Mouse (Mus musculus) lung, postnatal 0 days (tissue): ENCODE measurements around the gene Gm21060. TPM values are rescaled to one million over a fixed set of nuclear protein-coding genes. Genes with fewer than 3 reads are reported as not detected.
"Not testable (repeated sequence)": the region's sequence is repeated elsewhere in the genome, so short reads cannot be mapped to it uniquely, and the experiment has no call there.

Experiments
- ATAC-seq: fragments of 200-750 bp; cut with Nextera tagmentation; 2 replicates; pipeline ENCODE4 v1.8.0; 2017; ENCODE audit warnings: moderate library complexity
- DNase-seq: peaks from one replicate; pipeline ENCODE4 v3.0.0-alpha.2; 2016; ENCODE audit warnings: low spot score
- H3K27ac ChIP-seq: fragments of 300-500 bp; sonication (generic); 2 replicates; pipeline ENCODE4 v1.5.1; 2014; ENCODE audit warnings: antibody characterized with exemption, mild to moderate bottlenecking, low read length, mixed read lengths
- H3K27me3 ChIP-seq: fragments of 300-500 bp; sonication (generic); replicated peaks from 2 replicates; pipeline ENCODE4 v1.6.1; 2014; ENCODE audit warnings: low read length, mixed read lengths; ENCODE audit not compliant: insufficient read depth
- H3K36me3 ChIP-seq: fragments of 300-500 bp; sonication (generic); 2 replicates; pipeline ENCODE4 v1.6.1; 2014; ENCODE audit warnings: low read length, mixed read lengths; ENCODE audit not compliant: insufficient read depth
- H3K4me1 ChIP-seq: fragments of 300-500 bp; sonication (generic); 2 replicates; pipeline ENCODE4 v1.6.1; 2014; ENCODE audit warnings: antibody characterized with exemption, low read depth, low read length, mixed read lengths; ENCODE audit not compliant: insufficient read depth
- H3K4me2 ChIP-seq: fragments of 300-500 bp; sonication (generic); replicated peaks from 2 replicates; pipeline ENCODE4 v1.6.1; 2014; ENCODE audit warnings: low read depth, mild to moderate bottlenecking, low read length, moderate library complexity, mixed read lengths
- H3K4me3 ChIP-seq: fragments of 300-500 bp; sonication (generic); 2 replicates; pipeline ENCODE4 v1.5.1; 2014; ENCODE audit warnings: low read depth, low read length
- H3K9ac ChIP-seq: fragments of 300-500 bp; sonication (generic); replicated peaks from 2 replicates; pipeline ENCODE4 v1.6.1; 2014; ENCODE audit warnings: low read depth, mild to moderate bottlenecking
- H3K9me3 ChIP-seq: fragments of 300-500 bp; sonication (generic); 2 replicates; pipeline ENCODE4 v1.6.1; 2016; ENCODE audit warnings: low read length, mixed read lengths
- CTCF ChIP-seq: IDR thresholded peaks from 2 replicates; pipeline ENCODE4 v1.5.1; 2016; ENCODE audit warnings: antibody characterized with exemption, mild to moderate bottlenecking
- EP300 ChIP-seq: IDR thresholded peaks from 2 replicates; pipeline ENCODE4 v1.6.1; 2016; ENCODE audit warnings: antibody characterized with exemption, mild to moderate bottlenecking, control low read depth
- WGBS: fragments of 180-500 bp; shearing (Covaris S2); extraction: QIAGEN DNeasy Blood & Tissue Kit; methylation state at CpG from one replicate; pipeline ENCODE4 v1.1.7; 2014; 5-methylcytosine and 5-hydroxymethylcytosine counted together
- polyA plus RNA-seq: library from polyadenylated mRNA; unstranded; fragments of >200 nt; fragmentation: Nextera tagmentation; extraction: Ambion mirVana; gene quantifications from 2 replicates; pipeline ENCODE4 v1.2.1, GENCODE M21; 2015

Gene Gm21060
- polyA plus RNA-seq, 1 experiment from 2014 or later: not detected

- Histone ChIP-seq H3K27ac (no peak overlapping the region), H3K4me1 (no peaks in the 10 kb centered on the region), H3K4me2 (no peak overlapping the region), H3K9me3 (no peaks in the 10 kb centered on the region), H3K4me3 (no peak overlapping the region), H3K27me3 (no peaks in the 10 kb centered on the region), H3K9ac (no peak overlapping the region), H3K36me3 (no peaks in the 10 kb centered on the region)
- DNase-seq (no peak), ATAC-seq (no peak)
- TF ChIP-seq EP300 (no peak), CTCF (no peak)
- 82% methylated on average over 1 of the region's 1 CpGs for WGBS
These were observed 21.4 kb downstream of the Gm21060 start for GRCm38 (mm10) chr19:61275446-61275845.

GRCm38 (mm10) chr19:61269141-61269540 is 27.7 kb downstream of the Gm21060 start:
- not testable (repeated sequence) for ATAC-seq, H3K27ac ChIP-seq, H3K4me3 ChIP-seq, H3K36me3 ChIP-seq, H3K9me3 ChIP-seq, DNase-seq, H3K4me2 ChIP-seq, H3K9ac ChIP-seq, H3K27me3 ChIP-seq, H3K4me1 ChIP-seq
- 21% methylated on average over 11 of the region's 11 CpGs for WGBS

- 22% methylated on average over 7 of the region's 7 CpGs for WGBS
- H3K27me3 ChIP-seq: no peaks in the 10 kb centered on the region
- ATAC-seq (no peak), DNase-seq (peak; percentile 9)
- H3K27ac ChIP-seq: no peak overlapping the region
- no peaks in the 10 kb centered on the region for H3K9me3 ChIP-seq
- H3K4me1 ChIP-seq: no peaks in the 10 kb centered on the region
- no peak overlapping the region for H3K4me2 ChIP-seq
- H3K36me3 ChIP-seq: no peaks in the 10 kb centered on the region
- no peak for TF ChIP-seq CTCF
- no peak for TF ChIP-seq EP300
- H3K9ac ChIP-seq: no peak overlapping the region
- H3K4me3 ChIP-seq: no peak overlapping the region
These were observed 29.7 kb downstream of the Gm21060 start for GRCm38 (mm10) chr19:61267141-61267540.

GRCm38 (mm10) chr19:61266651-61267050 is 30.2 kb downstream of the Gm21060 start:
- no peak for TF ChIP-seq EP300
- TF ChIP-seq CTCF: no peak
- DNase-seq (peak; percentile 48), ATAC-seq (no peak)
- Histone ChIP-seq H3K9ac (no peak overlapping the region), H3K4me2 (no peak overlapping the region), H3K27me3 (no peaks in the 10 kb centered on the region), H3K36me3 (no peaks in the 10 kb centered on the region), H3K4me1 (no peaks in the 10 kb centered on the region), H3K27ac (no peak overlapping the region), H3K4me3 (no peak overlapping the region), H3K9me3 (no peaks in the 10 kb centered on the region)
- 1% methylated on average over 23 of the region's 26 CpGs for WGBS

GRCm38 (mm10) chr19:61266246-61266615 is 30.6 kb downstream of the Gm21060 start:
- no peak for ATAC-seq
- Histone ChIP-seq H3K4me1 (no peaks in the 10 kb centered on the region), H3K4me3 (no peak overlapping the region), H3K27ac (no peak overlapping the region), H3K9me3 (no peaks in the 10 kb centered on the region), H3K4me2 (no peak overlapping the region), H3K36me3 (no peaks in the 10 kb centered on the region), H3K27me3 (no peaks in the 10 kb centered on the region), H3K9ac (no peak overlapping the region)
- TF ChIP-seq EP300 (no peak), CTCF (no peak)
- WGBS: under 1% methylated on average over 12 of the region's 12 CpGs
- peak; percentile 75 for DNase-seq

GRCm38 (mm10) chr19:61265349-61266245 is 31.3 kb downstream of the Gm21060 start:
- TF ChIP-seq EP300: no peak
- TF ChIP-seq CTCF: peak; percentile 62
- DNase-seq (peak; percentile 90), ATAC-seq (peak; percentile 48)
- Histone ChIP-seq H3K27ac (no peak overlapping the region), H3K27me3 (no peaks in the 10 kb centered on the region), H3K9me3 (no peaks in the 10 kb centered on the region), H3K4me1 (no peaks in the 10 kb centered on the region), H3K36me3 (no peaks in the 10 kb centered on the region), H3K4me3 (no peak overlapping the region), H3K4me2 (no peak overlapping the region), H3K9ac (no peak overlapping the region)
- WGBS: 10% methylated on average over 3 of the region's 3 CpGs
